Mouse (Mus musculus): ENCODE measurements around the gene Csnk1g2. TPM values are rescaled to one million over a fixed set of nuclear protein-coding genes. Genes with fewer than 3 reads are reported as not detected.

Csnk1g2 gene
- polyA plus RNA-seq, 1 experiment from 2014 or later, result 9.8 TPM

DNA sequence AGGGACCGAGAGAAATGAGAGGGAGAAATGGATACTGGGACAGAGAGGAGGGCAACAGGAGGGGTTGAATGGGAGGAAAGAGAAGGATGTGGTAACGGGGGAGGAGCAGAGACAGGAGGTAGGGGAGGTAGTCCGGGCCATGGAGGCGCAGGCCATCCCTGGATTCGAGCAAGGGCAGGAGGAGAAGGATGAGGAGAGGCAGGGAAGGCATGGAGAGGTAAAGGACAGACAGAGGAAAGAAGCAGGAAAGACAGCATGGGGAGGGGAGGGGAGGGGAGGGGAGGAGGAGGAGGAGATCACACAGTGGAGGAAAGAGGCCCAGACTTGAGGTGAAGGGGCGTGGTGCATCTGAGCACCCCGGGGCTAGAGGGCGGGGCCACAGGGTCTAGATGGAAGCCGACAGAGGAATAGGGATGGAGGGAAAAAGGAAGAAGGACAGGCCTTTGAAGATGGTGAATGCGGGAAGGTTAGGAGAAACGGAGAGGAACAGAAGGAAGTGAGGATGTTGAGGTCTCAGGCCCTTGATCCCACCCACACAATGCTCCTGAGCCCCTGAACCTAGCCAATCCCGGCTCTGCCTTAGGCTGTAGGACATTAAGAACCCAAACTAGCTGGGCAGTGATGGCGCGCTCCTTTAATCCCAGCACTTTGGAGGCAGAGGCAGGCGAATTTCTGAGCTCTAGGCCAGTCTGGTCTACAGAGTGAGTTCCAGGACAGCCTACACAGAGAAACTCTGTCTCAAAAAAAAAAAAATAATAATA, 34.4 kb downstream of the Csnk1g2 start, which contains the start of gene Btbd2:
Gene Btbd2 (minus strand): TSS at position 209 of the 761 bp plus-strand sequence.
- peak within 1 kb of the TSS; percentile 93 for H3K4me2 ChIP-seq (ENCODE audit: low read depth, low read length)
- H3K36me3 ChIP-seq (ENCODE audit: control insufficient read depth, insufficient read depth), result no peaks in the 10 kb centered on the region
- peak within 1 kb of the TSS; percentile 88 for H3K9ac ChIP-seq (ENCODE audit: low read depth, low read length)
- no peaks in the 10 kb centered on the region for H3K27me3 ChIP-seq (ENCODE audit: control insufficient read depth, insufficient read depth, low read depth, low read length)
- peak within 1 kb of the TSS; percentile 83 for H3K4me3 ChIP-seq (ENCODE audit: low read depth, low read length)
- 33% methylated on average over 15 of the region's 15 CpGs for WGBS (ENCODE audit: insufficient replicate concordance)
- peak within 1 kb of the TSS; percentile 83 for H3K27ac ChIP-seq (ENCODE audit: low read length)
- ATAC-seq (ENCODE audit: low read depth), result peak; percentile 55
- H3K9me3 ChIP-seq (replicated peaks; ENCODE audit: control insufficient read depth, low read length), result no peaks in the 10 kb centered on the region
- H3K4me1 ChIP-seq (ENCODE audit: control insufficient read depth, low read depth, low read length), result peaks cover 39% of the 10 kb centered on the region

DNA sequence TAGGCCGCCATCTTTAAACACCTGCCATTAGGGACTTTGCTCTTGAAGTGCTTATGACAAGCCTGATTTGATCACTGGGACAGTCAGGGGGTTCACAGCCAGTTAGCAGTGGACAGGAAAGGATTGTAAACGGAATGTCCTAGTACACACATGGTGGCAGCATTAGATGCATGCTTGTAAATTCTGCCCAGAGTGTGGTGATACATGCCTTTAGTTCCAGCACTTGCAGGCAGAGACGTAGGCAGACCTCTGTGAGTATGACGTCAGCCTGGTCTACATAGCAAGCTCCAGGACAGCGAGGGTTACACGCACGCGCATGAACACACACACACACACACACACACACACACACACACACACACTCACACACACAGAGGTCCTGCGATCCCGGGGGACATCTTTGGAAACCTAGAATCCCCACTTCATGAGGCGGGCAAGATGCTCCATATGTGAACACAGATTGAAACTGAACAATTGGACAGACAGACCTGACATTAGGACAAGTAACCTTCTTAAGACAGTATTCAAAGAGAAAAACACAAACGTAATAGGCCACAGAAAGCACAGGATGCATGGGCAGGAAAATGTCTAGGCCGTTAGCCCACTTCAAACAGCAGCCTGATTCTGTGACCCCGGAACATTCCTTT, 35.7 kb downstream of the Csnk1g2 start:
- no peak overlapping the region for H3K4me2 ChIP-seq (ENCODE audit: low read depth, low read length)
- ATAC-seq (ENCODE audit: low read depth), result no peak
- no peaks in the 10 kb centered on the region for H3K36me3 ChIP-seq (ENCODE audit: control insufficient read depth, insufficient read depth)
- no peaks in the 10 kb centered on the region for H3K27me3 ChIP-seq (ENCODE audit: control insufficient read depth, insufficient read depth, low read depth, low read length)
- H3K9me3 ChIP-seq (replicated peaks; ENCODE audit: control insufficient read depth, low read length), result no peaks in the 10 kb centered on the region
- peak overlapping the region; percentile 83; the same call in 1 of the 2 replicates for H3K27ac ChIP-seq (ENCODE audit: low read length)
- WGBS (ENCODE audit: insufficient replicate concordance), result 83% methylated on average over 14 of the region's 14 CpGs
- H3K4me1 ChIP-seq (ENCODE audit: control insufficient read depth, low read depth, low read length), result peaks cover 43% of the 10 kb centered on the region
- H3K4me3 ChIP-seq (ENCODE audit: low read depth, low read length), result no peak overlapping the region
- no peak overlapping the region for H3K9ac ChIP-seq (ENCODE audit: low read depth, low read length)

DNA sequence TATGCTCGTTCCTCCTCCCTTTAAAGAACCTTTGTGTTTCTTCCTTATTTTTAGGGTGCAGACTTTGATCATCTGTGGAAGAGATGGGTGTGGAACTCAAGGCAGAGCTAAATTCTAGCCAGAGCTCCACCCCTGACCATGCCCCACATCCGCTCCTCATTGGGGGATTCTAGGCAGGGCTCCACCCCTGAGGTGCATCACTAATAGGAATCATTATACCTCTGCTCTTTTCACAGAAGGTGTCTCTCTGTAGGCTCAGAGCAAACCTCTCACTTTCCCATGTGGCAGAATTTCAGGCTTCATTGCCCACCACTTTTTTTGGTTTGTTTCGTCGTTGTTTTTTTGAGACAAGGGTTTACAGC, 36.2 kb downstream of the Csnk1g2 start:
- peaks cover 48% of the 10 kb centered on the region for H3K4me1 ChIP-seq (ENCODE audit: control insufficient read depth, low read depth, low read length)
- 48% methylated on average over 4 of the region's 4 CpGs for WGBS (ENCODE audit: insufficient replicate concordance)
- peak overlapping the region; percentile 50 for H3K4me2 ChIP-seq (ENCODE audit: low read depth, low read length)
- H3K9me3 ChIP-seq (replicated peaks; ENCODE audit: control insufficient read depth, low read length), result no peaks in the 10 kb centered on the region
- H3K4me3 ChIP-seq (ENCODE audit: low read depth, low read length), result peak overlapping the region; percentile 47
- peak overlapping the region; percentile 26 for H3K9ac ChIP-seq (ENCODE audit: low read depth, low read length)
- ATAC-seq (ENCODE audit: low read depth), result peak; percentile 62
- H3K36me3 ChIP-seq (ENCODE audit: control insufficient read depth, insufficient read depth), result no peaks in the 10 kb centered on the region
- no peaks in the 10 kb centered on the region for H3K27me3 ChIP-seq (ENCODE audit: control insufficient read depth, insufficient read depth, low read depth, low read length)
- peak overlapping the region; percentile 66 for H3K27ac ChIP-seq (ENCODE audit: low read length)

DNA sequence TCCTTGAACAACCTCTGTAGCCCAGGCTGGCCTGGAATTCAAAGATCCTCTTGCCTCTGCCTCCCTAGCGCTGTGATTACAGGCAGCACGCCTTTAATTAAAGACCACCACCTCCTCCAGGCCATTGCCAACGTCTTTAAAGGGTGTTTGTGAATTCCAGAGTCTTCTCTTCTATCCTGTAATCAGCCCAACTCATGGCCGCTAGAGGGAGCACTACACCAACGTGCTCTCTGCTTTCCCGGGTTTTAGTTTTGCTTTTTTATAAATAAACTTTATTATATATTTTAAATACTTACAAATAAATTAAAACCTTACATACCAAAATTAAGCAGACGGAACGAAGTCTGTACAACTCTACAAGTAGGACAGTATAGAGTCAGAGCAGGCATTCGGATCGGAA, 36.6 kb downstream of the Csnk1g2 start:
- Histone ChIP-seq H3K9me3 (replicated peaks; ENCODE audit: control insufficient read depth, low read length) (no peaks in the 10 kb centered on the region), H3K27me3 (ENCODE audit: control insufficient read depth, insufficient read depth, low read depth, low read length) (no peaks in the 10 kb centered on the region), H3K36me3 (ENCODE audit: control insufficient read depth, insufficient read depth) (no peaks in the 10 kb centered on the region), H3K4me1 (ENCODE audit: control insufficient read depth, low read depth, low read length) (peaks cover 52% of the 10 kb centered on the region), H3K27ac (ENCODE audit: low read length) (peak overlapping the region; percentile 66), H3K4me2 (ENCODE audit: low read depth, low read length) (peak overlapping the region; percentile 50), H3K4me3 (ENCODE audit: low read depth, low read length) (peak overlapping the region; percentile 47), H3K9ac (ENCODE audit: low read depth, low read length) (peak overlapping the region; percentile 36)
- no peak for ATAC-seq (ENCODE audit: low read depth)
- WGBS (ENCODE audit: insufficient replicate concordance), result 13% methylated on average over 10 of the region's 10 CpGs

DNA sequence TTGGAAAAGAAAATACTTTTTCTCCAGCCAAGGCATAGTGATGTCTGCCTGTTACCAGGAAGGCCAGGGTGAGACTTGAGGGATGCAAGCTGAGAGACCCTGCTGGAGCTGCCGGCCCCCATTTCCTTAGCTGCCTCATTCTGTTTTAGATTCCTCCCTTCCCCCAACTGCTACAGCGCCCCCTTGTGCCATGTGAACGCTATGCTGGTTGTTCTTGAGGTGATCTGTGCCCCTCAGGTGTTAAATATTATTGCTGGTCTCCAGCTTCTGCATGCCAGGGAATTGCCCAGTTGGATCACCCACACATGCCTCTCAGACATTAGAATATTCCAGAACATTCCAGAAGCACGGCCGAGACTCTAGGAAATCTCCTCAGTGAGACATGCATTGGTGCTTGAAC, 38.5 kb downstream of the Csnk1g2 start:
- Histone ChIP-seq H3K27me3 (ENCODE audit: control insufficient read depth, insufficient read depth, low read depth, low read length) (no peaks in the 10 kb centered on the region), H3K36me3 (ENCODE audit: control insufficient read depth, insufficient read depth) (peaks cover 2% of the 10 kb centered on the region; the same call in 1 of the 2 replicates), H3K9me3 (replicated peaks; ENCODE audit: control insufficient read depth, low read length) (no peaks in the 10 kb centered on the region), H3K9ac (ENCODE audit: low read depth, low read length) (no peak overlapping the region), H3K4me1 (ENCODE audit: control insufficient read depth, low read depth, low read length) (peaks cover 57% of the 10 kb centered on the region), H3K4me2 (ENCODE audit: low read depth, low read length) (no peak overlapping the region), H3K4me3 (ENCODE audit: low read depth, low read length) (no peak overlapping the region), H3K27ac (ENCODE audit: low read length) (no peak overlapping the region)
- WGBS (ENCODE audit: insufficient replicate concordance), result 34% methylated on average over 5 of the region's 5 CpGs
- no peak for ATAC-seq (ENCODE audit: low read depth)

DNA sequence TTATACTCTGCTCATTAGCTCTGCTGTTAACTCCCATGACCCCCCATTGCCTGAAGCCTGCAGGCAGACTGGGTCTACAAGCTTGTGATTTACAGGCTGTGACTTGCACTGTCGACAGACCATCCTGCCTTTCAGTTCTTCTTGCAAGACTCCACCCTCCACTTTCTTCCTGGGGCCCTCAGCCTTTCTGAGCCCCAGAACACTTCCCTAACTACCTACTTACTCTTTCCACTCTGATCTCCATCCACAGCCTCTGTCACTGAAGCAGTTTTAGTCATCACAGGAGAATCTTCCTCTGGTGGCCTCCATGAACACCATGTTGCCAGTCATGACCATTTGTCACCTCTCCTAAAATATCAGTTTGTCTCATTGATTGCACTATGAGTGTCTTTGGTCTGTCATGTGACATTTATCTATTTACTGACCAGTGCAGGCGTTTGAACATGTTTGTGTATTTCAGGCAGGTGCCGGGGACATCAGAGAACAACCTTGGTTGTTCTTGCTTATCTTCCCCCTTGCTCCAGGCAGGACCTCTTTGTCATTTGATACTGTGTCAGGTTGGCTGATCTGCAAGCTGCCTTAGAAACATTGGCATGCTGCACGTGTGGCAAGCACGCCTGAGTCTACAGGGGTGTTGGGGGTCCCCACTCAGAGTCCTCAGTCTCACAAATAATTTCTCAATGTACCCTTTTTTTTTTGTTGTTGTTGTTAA, 41.0 kb downstream of the Csnk1g2 start:
- no peak overlapping the region for H3K4me2 ChIP-seq (ENCODE audit: low read depth, low read length)
- H3K4me3 ChIP-seq (ENCODE audit: low read depth, low read length), result no peak overlapping the region
- H3K27me3 ChIP-seq (ENCODE audit: control insufficient read depth, insufficient read depth, low read depth, low read length), result no peaks in the 10 kb centered on the region
- H3K9me3 ChIP-seq (replicated peaks; ENCODE audit: control insufficient read depth, low read length), result no peaks in the 10 kb centered on the region
- no peak overlapping the region; the same call in 1 of the 2 replicates for H3K9ac ChIP-seq (ENCODE audit: low read depth, low read length)
- peaks cover 24% of the 10 kb centered on the region for H3K36me3 ChIP-seq (ENCODE audit: control insufficient read depth, insufficient read depth)
- H3K27ac ChIP-seq (ENCODE audit: low read length), result peak overlapping the region; percentile 73
- no peak for ATAC-seq (ENCODE audit: low read depth)
- H3K4me1 ChIP-seq (ENCODE audit: control insufficient read depth, low read depth, low read length), result peaks cover 44% of the 10 kb centered on the region
- WGBS (ENCODE audit: insufficient replicate concordance), result 9% methylated on average over 5 of the region's 5 CpGs

DNA sequence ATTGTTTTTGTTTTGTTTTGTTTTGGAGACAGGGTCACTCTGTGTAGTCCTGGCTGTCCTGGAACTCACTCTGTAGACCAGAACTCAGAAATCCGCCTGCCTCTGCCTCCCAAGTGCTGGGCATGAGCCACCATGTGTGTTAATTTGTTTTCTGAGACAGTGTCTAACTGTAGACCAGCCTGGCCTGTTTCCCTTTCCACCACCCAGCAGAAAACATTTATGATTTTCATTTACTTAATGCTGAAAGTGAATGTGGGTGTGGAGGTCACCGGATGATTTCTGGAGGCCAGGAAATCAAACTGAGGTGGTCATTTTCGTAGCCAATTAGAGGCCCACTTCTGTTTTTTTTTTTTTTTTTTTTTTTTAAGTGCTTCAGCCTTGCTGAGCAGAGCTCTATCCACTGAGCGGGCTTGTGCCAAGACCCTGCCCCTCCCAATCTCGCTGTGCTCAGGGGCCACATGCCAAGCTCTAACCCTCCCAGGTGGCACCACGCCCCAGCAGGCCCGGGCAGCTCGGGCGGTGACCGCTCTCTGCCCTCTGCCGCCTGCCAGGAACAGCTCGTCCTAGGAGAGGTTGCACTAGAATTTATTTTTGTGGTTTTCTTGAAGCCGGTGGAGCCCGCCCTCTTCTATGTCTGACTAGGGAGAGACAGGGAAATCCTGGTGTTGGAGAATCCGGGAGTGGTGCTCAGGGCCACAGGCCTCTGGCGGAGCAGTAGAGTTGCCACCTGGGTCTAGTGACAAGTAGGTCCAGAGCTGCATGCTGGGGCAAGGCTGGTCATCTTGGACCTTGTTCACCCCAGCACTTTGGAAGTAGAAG, 41.8 kb downstream of the Csnk1g2 start:
- Histone ChIP-seq H3K36me3 (ENCODE audit: control insufficient read depth, insufficient read depth) (peaks cover 32% of the 10 kb centered on the region), H3K4me1 (ENCODE audit: control insufficient read depth, low read depth, low read length) (peaks cover 38% of the 10 kb centered on the region), H3K9ac (ENCODE audit: low read depth, low read length) (peak overlapping the region; percentile 43), H3K27me3 (ENCODE audit: control insufficient read depth, insufficient read depth, low read depth, low read length) (no peaks in the 10 kb centered on the region), H3K4me2 (ENCODE audit: low read depth, low read length) (peak overlapping the region; percentile 54), H3K9me3 (replicated peaks; ENCODE audit: control insufficient read depth, low read length) (no peaks in the 10 kb centered on the region), H3K4me3 (ENCODE audit: low read depth, low read length) (peak overlapping the region; percentile 14; the same call in 1 of the 2 replicates), H3K27ac (ENCODE audit: low read length) (peak overlapping the region; percentile 73)
- peak; percentile 61 for ATAC-seq (ENCODE audit: low read depth)
- WGBS (ENCODE audit: insufficient replicate concordance), result 14% methylated on average over 16 of the region's 16 CpGs

DNA sequence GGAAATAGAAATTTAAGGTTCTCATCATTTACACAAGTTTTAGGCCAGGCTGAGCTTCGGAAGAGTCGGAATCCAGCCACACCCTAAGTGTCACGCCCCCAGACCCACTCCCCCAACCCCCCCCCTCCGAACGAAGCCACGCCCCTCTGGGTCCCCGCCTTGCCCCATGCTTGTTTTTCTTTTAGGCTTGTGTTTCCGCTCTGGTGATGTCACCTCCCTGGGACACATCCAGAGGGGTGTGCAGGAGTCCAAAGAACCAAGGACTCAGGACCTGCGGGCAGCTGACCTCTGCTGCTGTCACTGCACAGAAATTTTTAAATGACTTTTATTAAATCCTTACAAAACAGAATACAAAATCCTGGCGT, 42.4 kb downstream of the Csnk1g2 start:
- H3K4me3 ChIP-seq (ENCODE audit: low read depth, low read length), result peak overlapping the region; percentile 14; the same call in 1 of the 2 replicates
- peak overlapping the region; percentile 43 for H3K9ac ChIP-seq (ENCODE audit: low read depth, low read length)
- no peaks in the 10 kb centered on the region for H3K9me3 ChIP-seq (replicated peaks; ENCODE audit: control insufficient read depth, low read length)
- WGBS (ENCODE audit: insufficient replicate concordance), result 12% methylated on average over 9 of the region's 10 CpGs
- peak overlapping the region; percentile 73 for H3K27ac ChIP-seq (ENCODE audit: low read length)
- H3K4me1 ChIP-seq (ENCODE audit: control insufficient read depth, low read depth, low read length), result peaks cover 38% of the 10 kb centered on the region
- H3K4me2 ChIP-seq (ENCODE audit: low read depth, low read length), result peak overlapping the region; percentile 54
- H3K27me3 ChIP-seq (ENCODE audit: control insufficient read depth, insufficient read depth, low read depth, low read length), result no peaks in the 10 kb centered on the region
- ATAC-seq (ENCODE audit: low read depth), result peak; percentile 53
- peaks cover 36% of the 10 kb centered on the region for H3K36me3 ChIP-seq (ENCODE audit: control insufficient read depth, insufficient read depth)

Measured in liver, embryonic 16.5 days (tissue).